Mouse (Mus musculus) brown adipose tissue, adult 24 weeks (tissue): ENCODE measurements at regions not wholly inside any gene's neighbourhood (a gene's known extent, or its start where the extent isn't known, plus 50 kb on each side); places are given as distances from the start of the nearest gene placed in this dataset.
A peak's percentile ranks its signal among the peaks of the same experiment; 100 is the strongest.

Experiments used
- H3K27ac ChIP-seq: fragments of 200-500 bp; replicated peaks from 2 replicates; pipeline ENCODE4 v1.5.1; 2012; ENCODE audit warnings: low read depth, mild to moderate bottlenecking, low read length
- H3K4me1 ChIP-seq: fragments of 200-500 bp; 2 replicates; pipeline ENCODE4 v1.6.1; 2012; ENCODE audit warnings: low read length, mixed read lengths; ENCODE audit not compliant: control insufficient read depth, insufficient read depth, insufficient read length
- H3K4me3 ChIP-seq: fragments of 200-500 bp; 2 replicates; pipeline ENCODE4 v1.5.1; 2012; ENCODE audit warnings: low read depth, mild to moderate bottlenecking, low read length, moderate library complexity; ENCODE audit not compliant: insufficient read depth

- peaks cover 8% of the 10 kb centered on the region; the same call in 1 of the 2 replicates for H3K4me1 ChIP-seq
- H3K4me3 ChIP-seq: no peak overlapping the region
- 0 out of 2 replicates have a peak overlapping the region, but pooled peaks have one; percentile 5 for H3K27ac ChIP-seq
Observed at GRCm38 (mm10) chr13:6241472-6242123, 306.4 kb upstream of the Pitrm1 start.

- peaks cover 7% of the 10 kb centered on the region; the same call in 1 of the 2 replicates for H3K4me1 ChIP-seq
- no peak overlapping the region for H3K4me3 ChIP-seq
- peak overlapping the region; percentile 40 for H3K27ac ChIP-seq
Observed at GRCm38 (mm10) chr13:6250106-6250505, 297.8 kb upstream of the Pitrm1 start.

GRCm38 (mm10) chr13:6251025-6251862 lies 296.7 kb upstream of the Pitrm1 start:
- Histone ChIP-seq H3K4me1 (peaks cover 7% of the 10 kb centered on the region; the same call in 1 of the 2 replicates), H3K4me3 (no peak overlapping the region), H3K27ac (peak overlapping the region; percentile 64)

- peak overlapping the region; percentile 70 for H3K27ac ChIP-seq
- peaks cover 7% of the 10 kb centered on the region; the same call in 1 of the 2 replicates for H3K4me1 ChIP-seq
- no peak overlapping the region for H3K4me3 ChIP-seq
Observed at GRCm38 (mm10) chr13:6252100-6252499, 295.8 kb upstream of the Pitrm1 start.

GRCm38 (mm10) chr13:6255303-6255702 lies 292.6 kb upstream of the Pitrm1 start:
- peaks cover 7% of the 10 kb centered on the region for H3K4me1 ChIP-seq

GRCm38 (mm10) chr13:6255728-6256496 lies 292.0 kb upstream of the Pitrm1 start:
- Histone ChIP-seq H3K4me3 (no peak overlapping the region), H3K4me1 (peaks cover 7% of the 10 kb centered on the region; the same call in 1 of the 2 replicates), H3K27ac (no peak overlapping the region)

More at GRCm38 (mm10) chr13:6255303-6255702, 292.6 kb upstream of the Pitrm1 start:
- no peak overlapping the region for H3K4me3 ChIP-seq
- no peak overlapping the region for H3K27ac ChIP-seq

- no peak overlapping the region for H3K4me3 ChIP-seq
- H3K27ac ChIP-seq: no peak overlapping the region
- H3K4me1 ChIP-seq: peaks cover 3% of the 10 kb centered on the region; the same call in 1 of the 2 replicates
Observed at GRCm38 (mm10) chr13:6258456-6258855, 289.5 kb upstream of the Pitrm1 start.

GRCm38 (mm10) chr13:6260321-6260865 lies 287.6 kb upstream of the Pitrm1 start:
- peak overlapping the region; percentile 35; the same call in 1 of the 2 replicates for H3K27ac ChIP-seq

GRCm38 (mm10) chr13:6261458-6261857 lies 286.5 kb upstream of the Pitrm1 start:
- no peak overlapping the region for H3K4me3 ChIP-seq
- no peak overlapping the region for H3K27ac ChIP-seq
- H3K4me1 ChIP-seq: no peaks in the 10 kb centered on the region; the same call in 1 of the 2 replicates

More at GRCm38 (mm10) chr13:6260321-6260865, 287.6 kb upstream of the Pitrm1 start:
- no peaks in the 10 kb centered on the region; the same call in 1 of the 2 replicates for H3K4me1 ChIP-seq
- H3K4me3 ChIP-seq: no peak overlapping the region

- Histone ChIP-seq H3K27ac (no peak overlapping the region), H3K4me1 (no peaks in the 10 kb centered on the region), H3K4me3 (no peak overlapping the region)
Observed at GRCm38 (mm10) chr13:6270546-6270945, 277.4 kb upstream of the Pitrm1 start.

- Histone ChIP-seq H3K4me3 (no peak overlapping the region), H3K27ac (no peak overlapping the region), H3K4me1 (no peaks in the 10 kb centered on the region)
Observed at GRCm38 (mm10) chr13:6272932-6273331, 275.0 kb upstream of the Pitrm1 start.

- Histone ChIP-seq H3K27ac (no peak overlapping the region), H3K4me3 (no peak overlapping the region), H3K4me1 (no peaks in the 10 kb centered on the region)
Observed at GRCm38 (mm10) chr13:6280073-6280472, 267.9 kb upstream of the Pitrm1 start.

GRCm38 (mm10) chr13:6288109-6288508 lies 259.8 kb upstream of the Pitrm1 start:
- H3K4me1 ChIP-seq: peaks cover 6% of the 10 kb centered on the region; the same call in 1 of the 2 replicates
- no peak overlapping the region for H3K27ac ChIP-seq
- no peak overlapping the region for H3K4me3 ChIP-seq

GRCm38 (mm10) chr13:6292098-6292497 lies 255.9 kb upstream of the Pitrm1 start:
- Histone ChIP-seq H3K4me3 (no peak overlapping the region), H3K27ac (no peak overlapping the region), H3K4me1 (peaks cover 3% of the 10 kb centered on the region; the same call in 1 of the 2 replicates)
